Mouse (Mus musculus) thymus, postnatal 36 days (tissue): Measurements from ENCODE around the gene Abhd2.

Experiments
- DNase-seq, 2 experiments: peaks; one replicate each; pipeline ENCODE4 v3.0.0; 2022; ENCODE audit warnings: mixed read lengths in 2 of 2

Gene Abhd2

DNA sequence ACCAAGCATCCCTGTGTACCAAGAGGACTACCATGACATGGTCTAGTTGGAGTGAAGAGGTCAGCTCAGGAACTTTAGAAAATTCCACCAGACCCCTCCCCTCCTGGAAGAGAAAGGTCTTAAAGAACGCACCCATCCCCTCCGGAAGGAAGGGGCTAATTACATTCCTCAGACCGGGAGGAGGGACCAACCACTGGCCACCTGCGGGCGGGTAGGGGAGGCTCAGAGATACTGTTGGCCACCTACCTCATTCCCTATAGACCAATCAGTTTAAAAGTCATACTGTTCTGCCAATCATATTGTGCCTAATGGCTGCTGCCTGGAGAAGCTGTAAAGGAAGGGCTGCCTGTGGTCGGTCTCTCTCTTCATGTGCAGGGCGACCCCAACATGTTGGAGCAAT lies 115.0 kb downstream of the Abhd2 start:
- DNase-seq, result no peak

DNA sequence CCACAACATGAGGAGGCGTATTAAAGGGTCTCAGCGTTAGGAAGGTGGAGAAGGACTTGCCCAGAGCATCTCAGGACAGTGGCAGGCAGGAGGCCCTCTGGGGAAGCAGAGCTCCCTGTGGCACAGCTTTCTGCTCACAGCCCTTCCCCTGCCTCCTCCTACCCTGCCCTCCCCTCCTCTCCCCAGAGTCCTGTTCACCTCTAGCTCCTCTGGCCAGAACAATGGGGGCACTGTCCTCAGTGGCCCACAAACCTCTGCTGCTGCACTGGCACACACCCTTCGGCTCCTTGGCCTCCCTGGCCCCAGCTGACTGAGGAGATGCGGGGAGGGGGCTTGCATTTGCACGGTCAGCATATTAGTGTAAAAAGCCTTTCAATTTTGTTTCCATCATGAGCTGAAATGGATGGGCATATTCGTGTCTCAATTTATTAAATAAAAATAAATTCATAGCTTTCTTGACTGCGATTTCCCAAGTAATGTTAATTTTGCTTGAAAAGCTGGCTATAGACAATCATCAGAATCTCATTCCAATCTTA lies 115.7 kb downstream of the Abhd2 start:
- no peak for DNase-seq

DNA sequence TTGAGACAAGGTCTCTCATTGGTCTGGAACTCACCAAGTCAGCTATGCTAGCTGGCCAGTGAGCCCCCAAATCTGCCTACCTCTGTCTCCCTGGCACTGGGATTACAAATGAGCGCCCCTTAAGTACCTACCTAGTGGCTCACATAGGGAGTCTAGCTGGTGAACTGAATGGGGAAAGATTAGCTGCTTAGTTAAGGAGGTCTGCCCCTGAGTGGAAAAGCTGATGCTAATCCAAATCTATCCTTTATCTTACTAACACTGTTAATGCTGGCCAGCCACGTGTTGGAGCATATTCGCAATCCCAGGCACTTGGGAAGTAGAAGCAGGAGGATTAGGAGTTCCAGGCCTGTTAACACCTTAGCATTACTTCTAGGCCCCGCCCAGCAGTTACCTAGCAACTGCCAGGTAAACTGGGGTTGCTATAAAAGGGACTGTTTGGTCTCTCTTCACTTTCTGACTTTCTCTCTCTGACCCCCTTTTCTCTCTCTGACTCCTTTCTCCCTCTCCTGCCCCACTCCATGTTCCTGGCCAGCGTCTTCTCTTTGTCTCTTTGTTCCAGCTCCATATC lies 117.2 kb downstream of the Abhd2 start:
- no peak for DNase-seq

DNA sequence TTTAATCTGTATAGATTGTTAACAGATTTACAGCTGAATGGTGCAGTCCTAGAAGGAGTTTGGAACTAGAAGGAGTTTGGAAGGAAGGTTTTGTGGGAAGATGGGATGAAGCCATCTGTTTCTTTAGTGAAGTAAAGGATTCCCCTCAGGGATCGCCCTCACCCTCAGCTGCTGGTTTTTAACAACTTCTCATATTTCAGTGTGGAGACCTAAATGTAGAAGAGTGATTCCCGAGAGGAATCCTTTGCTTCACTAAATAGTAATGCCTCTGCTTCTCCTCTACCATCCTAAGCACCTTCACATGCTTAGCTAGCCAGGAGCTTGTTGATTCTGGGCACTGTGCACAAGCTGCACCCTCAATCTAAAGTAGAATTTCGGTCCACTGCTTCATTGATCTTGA lies 118.5 kb downstream of the Abhd2 start:
- no peak for DNase-seq

DNA sequence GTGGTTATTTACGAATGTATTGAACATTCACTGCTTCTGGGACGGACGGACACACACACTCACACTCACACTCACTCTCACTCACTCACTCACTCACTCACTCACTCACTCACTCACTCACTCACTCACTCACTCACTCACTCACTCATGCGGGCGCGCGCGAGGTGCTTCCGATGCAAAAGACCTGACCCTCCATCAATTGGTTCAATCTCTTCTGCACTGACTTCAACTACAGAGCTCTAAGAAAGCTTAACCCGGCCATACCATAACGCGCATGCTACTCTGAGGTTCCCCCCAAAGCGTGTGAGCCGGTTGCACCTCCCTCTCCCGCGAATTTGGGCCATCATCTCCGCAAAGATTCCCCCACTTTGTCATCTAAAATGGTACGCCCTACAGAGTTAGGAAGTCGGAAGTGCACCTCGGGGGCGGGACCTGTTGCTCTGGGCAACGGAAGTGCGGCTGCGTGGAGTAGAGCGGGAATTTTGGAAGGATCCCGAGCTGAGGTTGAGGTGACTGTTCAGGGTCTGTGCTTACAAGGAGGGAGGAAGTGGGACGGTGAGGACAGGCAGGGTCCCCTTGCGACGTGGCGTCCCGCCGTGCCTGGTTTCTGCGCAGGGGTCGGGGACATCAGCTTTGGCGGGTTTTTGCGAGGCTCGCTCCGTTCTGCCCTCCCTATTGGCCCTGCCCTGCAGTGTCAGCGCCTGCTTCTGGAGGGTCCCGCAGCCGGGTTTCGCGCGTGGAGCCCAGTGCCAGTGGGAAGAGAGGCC lies 119.1 kb downstream of the Abhd2 start, which contains the start of gene Fanci:
Gene Fanci, plus strand, starts transcription at position 47 of the 767 bp plus-strand sequence.
- peak; percentile 93 to 96 for DNase-seq

DNA sequence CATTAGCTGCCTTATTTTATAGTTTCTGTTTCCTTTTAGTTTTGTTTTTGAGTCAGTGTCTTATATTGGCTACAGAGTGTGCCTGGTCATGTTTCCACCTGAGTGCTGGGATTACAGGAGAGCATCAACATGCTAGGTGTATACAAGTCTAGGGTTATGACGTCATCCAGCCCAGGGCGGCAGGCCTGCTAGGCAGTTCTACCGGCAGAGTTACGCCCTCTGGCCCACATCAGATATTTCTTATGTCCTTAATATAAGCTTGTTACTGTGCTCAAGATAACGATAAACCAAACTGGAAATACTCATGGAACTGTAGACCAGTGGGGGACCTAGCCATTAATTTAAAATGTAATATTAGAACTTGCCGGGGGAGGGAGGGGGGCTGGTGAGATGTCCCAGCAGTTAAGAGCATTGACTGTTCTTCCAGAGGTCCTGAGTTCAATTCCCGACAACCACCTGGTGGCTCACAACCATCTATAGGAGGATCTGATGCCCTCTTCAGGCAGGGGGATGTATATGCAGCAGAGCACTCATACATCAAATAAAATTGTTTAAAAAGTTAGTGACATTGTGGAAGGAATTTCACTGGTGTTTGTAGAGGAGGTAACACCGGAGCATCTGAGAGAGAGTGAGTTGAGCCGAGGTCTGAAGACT lies 120.0 kb downstream of the Abhd2 start:
- DNase-seq, result peak in 1 of 2 experiments; percentile 34

DNA sequence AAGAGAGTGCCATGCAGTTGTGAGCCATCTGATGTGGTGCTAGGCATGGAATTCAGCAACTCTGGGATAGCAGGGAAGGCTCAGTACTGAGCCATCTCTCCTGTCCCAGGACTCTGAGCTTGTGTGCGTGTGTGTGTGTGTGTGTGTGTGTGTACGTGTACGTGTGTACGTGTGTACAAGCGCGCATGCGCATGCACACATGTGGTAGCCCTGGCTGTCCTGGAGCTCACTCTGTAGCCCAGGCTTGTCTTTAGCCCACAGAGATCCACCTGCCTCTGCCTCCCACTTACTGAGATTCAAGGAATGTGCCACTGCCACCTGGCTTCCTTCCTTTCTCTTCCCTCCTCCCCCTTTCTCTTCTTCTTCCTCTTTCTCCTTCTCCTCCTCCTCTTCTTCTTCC lies 120.9 kb downstream of the Abhd2 start:
- no peak for DNase-seq

DNA sequence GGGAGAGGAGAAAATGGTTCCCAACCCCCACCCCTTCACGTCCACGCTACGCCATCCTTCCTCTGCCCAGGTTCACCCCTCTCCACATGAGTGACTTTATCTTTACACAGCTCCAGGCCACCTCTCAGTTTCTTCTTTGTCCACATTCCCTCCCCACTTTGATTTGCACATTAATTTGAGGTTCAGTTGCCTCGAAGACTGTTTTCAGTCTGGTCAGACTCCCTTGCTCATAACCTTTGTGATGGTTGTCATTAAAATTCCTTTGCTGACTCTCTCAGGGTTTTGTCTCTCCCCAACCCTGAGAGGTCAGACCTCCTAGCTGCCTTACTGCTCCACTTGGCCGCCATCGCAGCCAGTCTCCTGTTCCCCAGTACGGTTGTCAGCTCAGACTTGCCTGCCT lies 121.7 kb downstream of the Abhd2 start:
- no peak for DNase-seq

DNA sequence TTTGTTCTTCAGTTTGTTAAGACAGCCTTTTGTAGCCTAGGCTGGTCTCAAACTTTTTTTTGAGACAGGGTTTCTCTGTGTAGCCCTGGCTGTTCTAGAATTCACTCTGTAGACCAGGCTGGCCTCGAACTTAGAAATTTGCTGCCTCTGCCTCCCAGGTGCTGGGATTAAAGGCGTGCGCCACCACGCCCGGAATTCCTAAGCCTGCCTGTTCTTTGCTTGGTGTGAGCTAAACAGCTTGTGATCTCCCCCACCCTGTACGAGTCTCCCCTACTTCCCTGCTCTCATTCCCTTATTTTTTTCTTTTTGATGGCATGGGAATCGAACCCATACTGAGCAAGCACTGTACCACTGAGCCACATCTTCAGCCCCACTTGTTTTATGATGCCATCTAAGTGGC lies 122.2 kb downstream of the Abhd2 start:
- DNase-seq, result no peak

DNA sequence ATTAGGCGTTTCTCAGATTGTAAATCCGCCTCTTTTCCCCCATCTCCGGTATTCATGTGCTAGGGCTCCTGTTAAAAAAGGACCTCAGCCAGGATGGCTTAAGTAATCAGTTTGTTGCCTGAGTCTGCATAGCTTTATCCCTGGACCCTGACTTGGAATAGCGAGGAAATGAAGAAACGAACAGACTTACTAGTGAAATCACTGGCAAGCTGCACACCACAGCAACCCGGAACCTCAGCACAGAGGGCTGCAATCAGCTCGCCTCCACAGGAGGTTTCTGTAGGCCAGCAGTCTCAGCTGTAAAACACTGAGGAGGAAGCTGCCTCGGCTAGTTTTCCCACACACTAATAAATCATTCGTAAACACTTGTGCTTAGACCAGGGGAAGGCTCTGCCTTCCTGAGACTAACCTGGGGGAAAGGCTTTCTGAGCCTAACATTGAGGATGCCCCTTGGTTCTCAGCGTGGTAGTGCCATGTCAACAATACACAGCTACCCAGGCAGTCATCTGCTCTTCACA lies 124.5 kb downstream of the Abhd2 start:
- no peak for DNase-seq

DNA sequence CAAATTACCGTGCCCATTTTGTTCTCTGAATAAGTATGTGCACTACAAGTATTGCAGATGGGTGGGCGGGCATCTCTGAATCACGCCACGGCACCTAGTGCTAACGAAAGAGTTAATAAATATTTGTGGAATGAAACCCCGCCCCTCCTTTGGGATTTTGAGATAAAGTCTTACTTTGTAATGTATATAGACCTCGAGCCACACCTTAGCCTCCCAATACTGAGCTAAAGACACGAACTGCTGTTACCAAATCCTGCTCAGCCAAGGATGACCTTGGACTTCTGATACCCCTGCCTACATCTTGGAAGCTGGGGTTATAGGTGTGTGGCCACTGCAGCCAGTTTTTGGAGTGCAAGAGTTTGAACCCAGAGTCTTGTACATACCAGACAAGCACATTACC lies 125.4 kb downstream of the Abhd2 start:
- no peak for DNase-seq

DNA sequence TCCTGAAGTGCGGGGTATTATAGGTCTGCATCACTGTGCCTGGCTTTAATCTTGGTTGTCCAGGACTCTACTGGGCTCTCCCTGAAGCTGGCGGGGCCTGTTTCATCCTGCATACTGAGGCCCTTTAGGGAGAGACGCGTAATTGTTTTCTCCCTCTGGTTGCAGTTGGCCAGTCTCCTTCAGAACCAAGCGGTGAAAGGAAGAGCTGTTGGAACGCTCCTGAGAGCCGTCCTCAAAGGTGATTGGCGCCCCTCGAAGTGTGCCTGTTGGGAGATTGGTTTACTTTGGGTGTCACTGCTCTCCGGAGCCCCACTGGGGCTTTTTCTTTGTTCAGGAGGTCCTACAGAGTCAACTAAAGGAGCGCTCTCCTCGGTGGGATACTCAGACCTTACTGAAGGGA lies 126.0 kb downstream of the Abhd2 start:
- DNase-seq, result no peak

DNA sequence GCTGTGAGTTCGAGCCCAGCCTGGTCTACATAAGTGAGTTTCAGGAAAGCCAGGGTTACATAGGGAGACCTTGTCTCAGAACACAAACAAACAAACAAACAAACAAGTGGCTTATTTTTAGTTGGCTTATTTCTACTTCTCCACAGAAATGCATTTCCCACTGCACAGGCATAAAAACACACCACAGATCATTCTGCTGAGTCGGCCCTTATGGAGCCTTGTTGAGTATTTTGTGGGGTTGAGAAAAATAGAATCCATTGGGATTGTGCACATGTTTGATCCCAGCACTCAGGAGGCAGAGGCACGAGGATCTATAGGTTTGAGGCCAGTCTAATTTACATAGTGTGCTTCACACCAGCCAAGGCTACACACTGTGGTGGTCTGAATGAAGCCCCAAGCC lies 127.3 kb downstream of the Abhd2 start:
- DNase-seq, result no peak

DNA sequence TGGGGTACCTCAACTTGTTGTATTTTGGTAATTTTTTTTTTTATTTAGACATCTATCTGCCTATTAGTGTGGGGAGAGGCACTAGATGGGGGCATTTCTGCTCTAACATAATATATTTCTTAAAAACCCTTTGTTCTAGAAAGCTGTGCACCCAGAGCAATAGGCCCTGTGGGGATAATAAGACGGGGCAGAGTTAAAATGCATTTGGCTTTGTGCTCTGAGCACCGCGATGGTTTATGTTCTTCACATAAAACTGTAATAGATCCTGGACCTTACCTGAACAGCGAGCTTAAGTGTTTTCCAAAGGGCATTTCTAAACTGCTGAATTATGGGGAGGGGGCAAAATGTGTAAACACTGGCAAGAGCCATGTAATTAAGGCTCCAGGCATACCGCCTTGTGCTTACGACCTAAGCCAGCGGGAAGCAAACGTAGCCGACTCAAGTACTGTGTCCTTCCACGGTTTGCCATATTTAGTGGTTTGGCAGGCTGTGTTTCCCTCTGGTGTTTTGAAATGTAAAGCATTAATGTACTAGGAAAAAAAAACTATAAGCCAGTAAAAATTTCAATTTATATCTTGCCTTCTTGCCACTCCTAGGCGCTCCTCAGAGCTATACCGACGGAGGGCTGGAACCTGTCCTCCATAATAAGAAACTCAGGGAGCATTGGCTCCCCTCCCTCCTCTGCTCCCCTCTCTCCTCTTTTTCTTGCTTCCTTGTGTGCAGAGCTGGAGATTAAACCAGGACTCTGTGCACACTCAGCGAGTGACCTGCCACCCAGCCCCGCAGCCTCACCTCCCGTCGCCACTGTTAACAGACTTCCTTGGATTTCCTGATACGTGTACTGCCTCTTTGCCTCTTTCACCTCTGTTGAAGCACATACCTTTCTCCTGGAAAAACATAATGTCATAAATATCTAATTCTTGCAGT lies 141.7 kb downstream of the Abhd2 start:
- no peak for DNase-seq
